Mouse (Mus musculus) liver, embryonic 15.5 days (tissue): Measurements from ENCODE around the gene Cytl1. TPM values are rescaled to one million over a fixed set of nuclear protein-coding genes. Genes with fewer than 3 reads are reported as not detected.

Experiments used
- ATAC-seq: fragments of 200-750 bp; cut with Nextera tagmentation; 2 replicates; pipeline ENCODE4 v1.8.0; 2017; ENCODE audit warnings: moderate number of reproducible peaks, mild to moderate bottlenecking, moderate library complexity; ENCODE audit not compliant: insufficient read depth
- H3K27ac ChIP-seq: fragments of 300-500 bp; sonication (generic); replicated peaks from 2 replicates; pipeline ENCODE4 v1.5.1; 2015; ENCODE audit warnings: mild to moderate bottlenecking, inconsistent platforms
- H3K27me3 ChIP-seq: fragments of 300-500 bp; sonication (generic); 2 replicates; pipeline ENCODE4 v1.6.1; 2015; ENCODE audit warnings: mild to moderate bottlenecking, inconsistent platforms
- H3K36me3 ChIP-seq: fragments of 300-500 bp; sonication (generic); replicated peaks from 2 replicates; pipeline ENCODE4 v1.6.1; 2015; ENCODE audit warnings: moderate library complexity, mild to moderate bottlenecking, inconsistent platforms
- H3K4me1 ChIP-seq: fragments of 300-500 bp; sonication (generic); replicated peaks from 2 replicates; pipeline ENCODE4 v1.6.1; 2015; ENCODE audit warnings: inconsistent platforms
- H3K4me2 ChIP-seq: fragments of 300-500 bp; sonication (generic); 2 replicates; pipeline ENCODE4 v1.6.1; 2015; ENCODE audit warnings: moderate library complexity, mild to moderate bottlenecking, inconsistent platforms
- H3K4me3 ChIP-seq: fragments of 300-500 bp; sonication (generic); replicated peaks from 2 replicates; pipeline ENCODE4 v1.5.1; 2015; ENCODE audit warnings: mild to moderate bottlenecking, inconsistent platforms
- H3K9ac ChIP-seq: fragments of 300-500 bp; sonication (generic); 2 replicates; pipeline ENCODE4 v1.6.1; 2015; ENCODE audit warnings: moderate library complexity, mild to moderate bottlenecking, inconsistent platforms
- H3K9me3 ChIP-seq: fragments of 300-500 bp; sonication (generic); replicated peaks from 2 replicates; pipeline ENCODE4 v1.6.1; 2016; ENCODE audit warnings: inconsistent platforms
- WGBS: fragments of 180-500 bp; shearing (Covaris S2); methylation state at CpG from one replicate; pipeline ENCODE4 v1.1.7; 2015; ENCODE audit warnings: mixed read lengths; ENCODE audit not compliant: insufficient replicate concordance; 5-methylcytosine and 5-hydroxymethylcytosine counted together
- polyA plus RNA-seq: library from polyadenylated mRNA; unstranded; fragments of >200 nt; fragmentation: Nextera tagmentation; extraction: Ambion mirVana; gene quantifications from 2 replicates; pipeline ENCODE4 v1.2.1, GENCODE M21; 2015

The Cytl1 gene
- polyA plus RNA-seq, 1 experiment from 2014 or later: 0.44 TPM

DNA sequence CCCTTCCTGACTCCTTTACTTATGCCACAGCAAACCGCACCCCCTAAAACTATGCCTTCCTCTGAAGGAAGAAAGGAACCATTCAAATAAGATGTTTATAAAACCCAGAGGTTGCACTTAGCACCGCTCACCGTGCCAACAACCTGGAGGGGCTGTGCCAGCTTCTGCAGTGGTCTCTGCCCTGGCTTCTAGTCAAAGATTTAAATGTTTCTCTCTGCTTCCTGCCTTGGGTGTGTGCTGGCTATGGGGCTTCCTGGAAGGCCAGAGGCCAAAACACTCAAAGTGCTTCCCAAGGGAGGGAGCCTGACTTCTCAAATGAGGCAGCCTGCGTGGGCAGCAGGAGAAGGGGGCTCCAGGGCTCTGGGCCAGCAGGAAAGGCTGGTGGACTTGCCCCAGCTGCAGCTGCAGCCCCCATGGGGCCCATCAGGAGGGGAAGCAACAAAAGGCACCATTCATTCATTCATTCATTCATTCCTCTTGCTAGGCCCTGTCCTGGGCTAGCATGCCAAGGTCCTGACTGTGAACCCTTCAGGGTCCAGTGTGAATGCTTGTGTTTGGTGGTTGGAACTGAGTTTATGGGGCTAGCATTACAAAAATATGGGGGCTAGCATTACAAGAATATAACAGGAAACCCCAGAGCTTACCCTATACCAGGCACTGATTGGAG, 10.0 kb upstream of the Cytl1 start:
- Histone ChIP-seq H3K4me3 (no peak overlapping the region), H3K9me3 (no peaks in the 10 kb centered on the region), H3K27ac (no peak overlapping the region), H3K9ac (no peak overlapping the region), H3K27me3 (no peaks in the 10 kb centered on the region), H3K4me2 (no peak overlapping the region), H3K4me1 (no peaks in the 10 kb centered on the region), H3K36me3 (no peaks in the 10 kb centered on the region)
- 61% methylated on average over 4 of the region's 4 CpGs for WGBS
- no peak for ATAC-seq

DNA sequence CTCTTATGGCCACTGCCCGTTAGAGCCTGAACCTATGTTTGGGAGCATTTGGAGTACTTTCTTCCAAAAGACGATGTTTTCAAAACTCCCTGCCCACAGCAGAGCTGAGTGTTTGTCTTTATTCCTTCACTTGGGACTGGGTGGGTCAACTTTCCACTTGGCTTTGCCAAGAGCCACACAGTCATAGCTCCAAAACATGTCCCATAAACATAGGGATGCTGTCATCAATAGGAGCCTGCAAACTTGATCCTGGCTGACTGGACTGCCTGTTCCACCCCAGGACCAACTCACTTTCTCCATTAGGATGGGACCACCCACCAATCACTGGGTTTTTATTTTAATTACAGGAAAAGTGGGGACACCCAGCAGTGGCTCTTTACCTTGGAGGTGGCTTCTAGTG, 4.5 kb upstream of the Cytl1 start:
- Histone ChIP-seq H3K4me1 (no peaks in the 10 kb centered on the region), H3K9ac (no peak overlapping the region), H3K4me2 (no peak overlapping the region), H3K36me3 (no peaks in the 10 kb centered on the region), H3K27me3 (no peaks in the 10 kb centered on the region), H3K27ac (no peak overlapping the region), H3K4me3 (no peak overlapping the region), H3K9me3 (no peaks in the 10 kb centered on the region)
- 70% methylated on average over 2 of the region's 2 CpGs for WGBS
- no peak for ATAC-seq

DNA sequence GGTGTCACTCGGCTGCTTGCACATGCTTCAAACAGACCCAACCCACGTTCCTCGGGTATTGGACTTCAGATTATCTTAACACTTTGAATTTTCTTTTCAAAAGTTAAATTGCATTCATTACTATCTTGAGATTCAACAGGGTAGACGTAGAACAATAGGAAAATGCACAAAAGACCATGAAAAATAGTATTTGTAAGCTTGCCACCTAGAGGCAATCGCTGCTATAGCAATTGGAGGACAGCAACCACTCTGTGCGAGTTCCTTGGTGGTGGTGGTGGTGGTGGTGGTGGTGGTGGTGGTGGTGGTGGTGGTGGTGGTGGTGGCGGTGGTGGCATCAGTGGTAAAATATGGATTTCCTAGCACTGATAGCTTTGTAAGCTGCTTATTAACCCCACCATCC, 894 bp downstream of the Cytl1 start:
- H3K9ac ChIP-seq: no peak overlapping the region
- H3K36me3 ChIP-seq: no peaks in the 10 kb centered on the region
- no peaks in the 10 kb centered on the region for H3K9me3 ChIP-seq
- WGBS: 36% methylated on average over 7 of the region's 7 CpGs
- no peak overlapping the region for H3K4me3 ChIP-seq
- no peaks in the 10 kb centered on the region for H3K4me1 ChIP-seq
- H3K27me3 ChIP-seq: no peaks in the 10 kb centered on the region
- no peak overlapping the region for H3K4me2 ChIP-seq
- no peak for ATAC-seq
- no peak overlapping the region for H3K27ac ChIP-seq

DNA sequence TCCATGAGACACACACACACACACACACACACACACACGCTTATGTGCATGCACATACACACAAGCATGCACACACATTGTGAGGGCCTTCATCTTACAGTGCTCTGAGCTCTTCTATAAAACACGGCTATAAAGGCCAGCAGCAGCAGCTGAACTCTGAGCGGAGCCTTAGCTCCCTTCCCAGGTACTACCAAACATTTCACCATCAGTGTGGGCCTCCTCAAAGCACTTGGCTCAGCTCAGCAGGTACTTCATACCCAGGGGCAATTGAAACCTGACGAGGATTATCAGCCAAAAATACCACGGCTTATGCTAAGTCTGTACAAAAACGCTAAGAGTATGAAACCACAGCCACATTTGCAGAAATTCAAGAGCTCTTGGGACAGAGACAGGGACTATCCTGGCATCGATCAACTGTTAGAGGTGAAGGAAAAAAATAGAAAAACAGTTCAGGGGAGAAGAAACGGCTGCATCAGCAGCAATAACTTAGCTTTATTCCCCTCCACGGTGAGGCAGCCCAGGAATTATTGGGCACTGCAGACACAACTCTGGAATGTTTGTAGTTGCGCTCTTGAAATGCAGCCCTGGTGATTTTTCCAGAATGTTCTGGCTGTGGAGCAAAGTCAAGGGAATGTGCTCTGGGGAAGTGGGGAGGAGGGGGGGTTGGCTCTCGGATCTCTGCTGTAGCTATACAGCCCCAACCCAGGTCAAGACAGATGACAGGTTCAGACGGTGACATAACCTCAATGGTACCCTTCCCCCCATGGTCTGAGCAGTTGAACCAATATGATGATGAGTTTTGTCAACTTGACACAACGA, 8.8 kb downstream of the Cytl1 start:
- ATAC-seq: no peak
- WGBS: 55% methylated on average over 13 of the region's 13 CpGs
- no peaks in the 10 kb centered on the region for H3K9me3 ChIP-seq

DNA sequence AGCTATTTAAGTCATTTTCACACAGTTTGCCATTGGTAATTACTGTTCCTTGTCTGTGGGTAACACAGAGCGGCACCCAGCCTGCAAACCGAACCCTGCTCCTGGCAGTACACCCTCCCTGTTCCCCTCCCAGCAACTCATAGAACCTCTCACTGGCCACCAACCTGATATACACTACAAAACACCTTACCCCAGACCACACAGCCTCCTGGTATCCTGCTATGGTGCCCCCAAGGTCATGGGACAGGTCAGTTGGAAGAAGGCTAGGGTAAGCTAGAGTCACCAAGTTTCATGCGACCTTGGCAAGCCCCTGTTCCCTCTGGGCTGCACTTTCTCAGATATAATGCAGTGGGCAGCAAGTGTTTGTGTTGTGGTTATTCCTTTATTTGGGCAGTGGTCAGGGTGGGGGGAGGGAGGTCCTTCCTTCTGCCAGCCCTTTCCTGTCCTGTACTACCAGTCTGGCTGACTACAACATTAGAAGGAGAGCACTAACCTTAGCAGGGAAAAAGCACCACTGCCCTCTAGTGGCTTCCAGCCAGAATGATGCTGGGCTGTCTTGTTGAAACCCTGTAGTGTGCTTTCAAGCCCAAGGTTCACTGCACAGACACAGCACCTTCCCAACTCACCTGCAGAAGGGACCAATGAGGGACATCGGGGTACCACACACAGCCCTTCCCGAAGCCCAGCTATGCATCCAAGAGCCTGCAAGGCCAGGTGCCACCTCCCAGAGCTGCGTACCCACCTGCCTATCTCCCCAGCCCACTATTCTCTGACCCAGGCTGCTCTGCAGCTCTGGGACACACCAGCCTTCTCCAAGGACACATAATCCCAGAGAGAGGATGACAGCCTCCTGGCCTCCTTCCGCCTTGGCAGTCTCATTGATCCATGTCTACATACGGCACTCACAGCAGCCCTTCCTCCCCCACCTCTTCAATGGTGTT, 17.0 kb downstream of the Cytl1 start:
- Histone ChIP-seq H3K9ac (no peak overlapping the region), H3K4me1 (no peaks in the 10 kb centered on the region), H3K9me3 (no peaks in the 10 kb centered on the region), H3K4me3 (no peak overlapping the region), H3K36me3 (no peaks in the 10 kb centered on the region), H3K27me3 (no peaks in the 10 kb centered on the region), H3K27ac (no peak overlapping the region), H3K4me2 (no peak overlapping the region)
- WGBS: 45% methylated on average over 8 of the region's 8 CpGs
- ATAC-seq: no peak

More for the DNA sequence above, 8.8 kb downstream of the Cytl1 start:
- Histone ChIP-seq H3K27me3 (no peaks in the 10 kb centered on the region), H3K4me3 (no peak overlapping the region), H3K36me3 (no peaks in the 10 kb centered on the region), H3K4me1 (no peaks in the 10 kb centered on the region), H3K4me2 (no peak overlapping the region), H3K9ac (no peak overlapping the region), H3K27ac (no peak overlapping the region)

DNA sequence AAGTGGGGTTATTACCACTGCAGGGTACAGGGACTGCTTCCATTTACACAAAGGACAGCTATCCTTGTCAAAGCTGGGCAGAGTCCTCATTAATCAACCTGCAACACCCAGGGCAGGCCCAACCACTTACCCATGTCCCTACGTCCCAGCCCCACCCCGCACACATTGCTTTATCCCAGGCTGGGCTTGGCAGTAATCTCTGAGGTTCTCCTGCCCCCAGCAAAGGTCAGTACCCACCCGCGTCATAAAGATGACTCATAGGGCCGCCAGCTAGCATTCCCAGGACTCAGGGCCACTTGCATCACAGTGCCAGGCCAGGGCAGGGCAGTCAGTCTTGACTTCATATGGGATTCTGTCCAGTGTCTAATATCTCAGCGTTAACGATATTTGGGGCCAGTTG, 18.0 kb downstream of the Cytl1 start:
- no peaks in the 10 kb centered on the region for H3K27me3 ChIP-seq
- no peak overlapping the region for H3K9ac ChIP-seq
- WGBS: 55% methylated on average over 7 of the region's 7 CpGs
- no peak overlapping the region for H3K27ac ChIP-seq
- no peak overlapping the region for H3K4me2 ChIP-seq
- ATAC-seq: no peak
- H3K4me1 ChIP-seq: no peaks in the 10 kb centered on the region
- H3K36me3 ChIP-seq: no peaks in the 10 kb centered on the region
- H3K4me3 ChIP-seq: no peak overlapping the region
- no peaks in the 10 kb centered on the region for H3K9me3 ChIP-seq

DNA sequence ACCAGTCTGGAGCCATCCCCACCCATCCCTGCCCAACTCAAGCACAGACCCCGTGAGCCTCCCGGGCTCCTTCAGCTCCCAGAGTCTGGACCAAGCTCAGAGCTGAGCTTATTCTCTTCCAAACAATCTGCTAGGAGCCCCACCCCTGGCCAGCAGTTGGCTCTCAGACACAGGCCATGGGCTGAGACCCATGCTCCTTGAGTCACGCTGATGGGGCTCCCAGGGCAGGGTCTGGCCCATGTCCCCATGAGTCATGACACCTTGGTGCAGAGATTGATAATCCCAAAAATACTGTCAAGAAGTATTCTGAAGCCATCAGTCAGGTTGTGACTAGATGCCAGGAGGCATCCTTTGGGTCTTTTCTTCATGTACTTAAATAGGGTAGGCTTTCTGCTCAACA, 26.7 kb downstream of the Cytl1 start:
- no peak overlapping the region for H3K27ac ChIP-seq
- H3K9ac ChIP-seq: no peak overlapping the region
- no peaks in the 10 kb centered on the region for H3K9me3 ChIP-seq
- no peaks in the 10 kb centered on the region for H3K27me3 ChIP-seq
- H3K36me3 ChIP-seq: no peaks in the 10 kb centered on the region
- WGBS: 68% methylated on average over 3 of the region's 3 CpGs
- no peak overlapping the region for H3K4me2 ChIP-seq
- no peak for ATAC-seq
- H3K4me3 ChIP-seq: no peak overlapping the region
- no peaks in the 10 kb centered on the region for H3K4me1 ChIP-seq

DNA sequence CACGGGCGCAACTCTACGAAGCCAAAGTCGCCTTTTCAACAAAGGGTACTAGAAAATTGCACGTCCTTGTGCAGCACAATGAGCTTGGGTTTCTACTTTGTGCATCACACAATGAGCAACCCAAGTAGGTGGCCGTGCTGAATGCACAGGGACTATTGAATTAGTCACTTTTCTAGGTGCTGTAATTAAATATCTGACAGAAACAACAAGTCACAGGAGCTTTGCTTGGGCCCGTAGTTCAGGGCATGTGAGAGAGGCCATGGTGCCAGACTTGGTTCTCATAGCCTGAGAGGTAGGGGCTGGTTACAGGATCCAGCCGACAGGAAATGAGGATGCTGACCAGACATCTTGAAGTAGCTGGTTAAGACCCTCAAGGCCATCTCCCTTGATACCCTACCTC, 30.5 kb downstream of the Cytl1 start:
- WGBS: 64% methylated on average over 8 of the region's 8 CpGs
- H3K9ac ChIP-seq: no peak overlapping the region
- ATAC-seq: no peak

DNA sequence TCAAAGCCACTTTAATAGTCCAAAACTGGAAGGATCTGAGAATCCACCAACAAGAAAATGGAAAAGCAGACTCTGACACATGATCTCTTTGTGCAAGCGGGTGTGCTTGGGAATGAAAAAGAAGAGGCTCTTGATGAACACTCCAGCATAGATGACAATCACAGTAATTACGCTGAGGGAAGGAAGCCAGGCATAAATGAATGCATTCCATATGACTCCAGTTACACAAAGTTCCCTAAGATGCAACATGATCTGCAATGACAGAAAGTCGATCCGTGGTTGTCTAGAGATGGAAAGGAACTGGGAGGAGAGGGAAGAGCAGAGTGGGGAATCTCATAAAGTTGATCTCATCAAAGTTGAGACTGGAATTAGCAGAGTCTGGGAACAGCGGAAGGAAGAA, 31.9 kb downstream of the Cytl1 start:
- Histone ChIP-seq H3K9me3 (no peaks in the 10 kb centered on the region), H3K9ac (no peak overlapping the region), H3K4me1 (no peaks in the 10 kb centered on the region), H3K4me2 (no peak overlapping the region), H3K27me3 (no peaks in the 10 kb centered on the region), H3K4me3 (no peak overlapping the region), H3K27ac (no peak overlapping the region), H3K36me3 (no peaks in the 10 kb centered on the region)
- WGBS: 63% methylated on average over 5 of the region's 5 CpGs
- ATAC-seq: no peak

More for the DNA sequence above, 30.5 kb downstream of the Cytl1 start:
- H3K4me2 ChIP-seq: no peak overlapping the region
- H3K36me3 ChIP-seq: no peaks in the 10 kb centered on the region
- H3K27me3 ChIP-seq: no peaks in the 10 kb centered on the region
- H3K9me3 ChIP-seq: no peaks in the 10 kb centered on the region
- no peak overlapping the region for H3K4me3 ChIP-seq
- no peaks in the 10 kb centered on the region for H3K4me1 ChIP-seq
- no peak overlapping the region for H3K27ac ChIP-seq

DNA sequence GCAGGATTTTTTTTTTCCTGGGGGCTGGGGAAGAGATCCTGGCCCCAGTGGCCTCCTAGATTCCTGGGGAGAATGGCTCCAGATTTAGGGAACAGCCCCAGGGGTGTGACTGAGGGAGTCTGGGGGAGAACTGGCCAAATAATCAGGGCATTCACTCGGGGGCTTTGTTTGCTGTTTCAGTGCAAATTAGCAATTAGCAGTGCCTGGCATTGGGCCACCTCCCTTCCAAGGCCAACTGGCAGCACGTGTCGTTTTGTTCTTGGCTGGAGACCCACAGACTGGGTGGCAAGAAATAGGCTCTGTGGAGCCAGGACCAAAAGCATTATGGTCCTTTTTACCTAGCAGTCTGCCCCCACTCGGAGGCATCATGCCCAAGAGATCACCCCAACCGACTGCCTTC, 33.7 kb downstream of the Cytl1 start:
- Histone ChIP-seq H3K9me3 (no peaks in the 10 kb centered on the region), H3K9ac (no peak overlapping the region), H3K27me3 (no peaks in the 10 kb centered on the region), H3K36me3 (no peaks in the 10 kb centered on the region), H3K4me3 (no peak overlapping the region), H3K27ac (no peak overlapping the region), H3K4me1 (no peaks in the 10 kb centered on the region), H3K4me2 (no peak overlapping the region)
- 12% methylated on average over 5 of the region's 5 CpGs for WGBS
- no peak for ATAC-seq

DNA sequence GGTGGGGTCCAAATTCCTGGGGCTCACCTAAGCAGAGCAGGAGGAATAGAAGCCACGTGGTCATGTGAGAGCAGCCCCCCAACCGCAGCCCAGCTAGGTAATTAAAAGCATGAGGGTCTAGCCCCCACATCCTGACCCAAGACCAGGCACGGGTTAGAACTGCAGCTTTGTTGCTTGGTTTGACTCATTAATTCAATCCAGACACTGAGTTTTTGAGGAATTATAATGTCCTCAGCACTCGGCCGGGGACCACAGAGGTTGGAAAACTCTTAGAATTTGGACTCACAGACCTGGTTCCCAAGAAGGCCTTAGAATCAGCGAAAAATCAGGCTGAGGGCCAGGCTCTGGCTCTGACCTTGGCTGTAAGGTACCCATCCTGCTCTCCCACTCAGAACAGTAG, 35.6 kb downstream of the Cytl1 start:
- no peak overlapping the region for H3K4me2 ChIP-seq
- no peaks in the 10 kb centered on the region for H3K9me3 ChIP-seq
- H3K27me3 ChIP-seq: no peaks in the 10 kb centered on the region
- H3K4me3 ChIP-seq: no peak overlapping the region
- ATAC-seq: no peak
- H3K9ac ChIP-seq: no peak overlapping the region
- no peaks in the 10 kb centered on the region for H3K36me3 ChIP-seq
- H3K4me1 ChIP-seq: no peaks in the 10 kb centered on the region
- H3K27ac ChIP-seq: no peak overlapping the region
- WGBS: 53% methylated on average over 6 of the region's 6 CpGs
